Mouse (Mus musculus): ENCODE results near the gene D430042O09Rik.
A peak's percentile ranks its signal among the peaks of the same experiment; 100 is the strongest.

Gene D430042O09Rik

GRCm38 (mm10) chr7:125872874-125873273 lies 165.2 kb downstream of the D430042O09Rik start:
- no peak for DNase-seq (ENCODE audit: low spot score)

- no peak for DNase-seq (ENCODE audit: low spot score)
These were observed 166.3 kb downstream of the D430042O09Rik start for GRCm38 (mm10) chr7:125873971-125874495.

- no peak for DNase-seq (ENCODE audit: low spot score)
These were observed 170.4 kb downstream of the D430042O09Rik start for GRCm38 (mm10) chr7:125878040-125878439.

- DNase-seq (ENCODE audit: low spot score), result no peak
These were observed 175.5 kb downstream of the D430042O09Rik start for GRCm38 (mm10) chr7:125883232-125883631.

GRCm38 (mm10) chr7:125886116-125886680 lies 178.5 kb downstream of the D430042O09Rik start:
- no peak for DNase-seq (ENCODE audit: low spot score)

GRCm38 (mm10) chr7:125887124-125887523 lies 179.4 kb downstream of the D430042O09Rik start:
- DNase-seq (ENCODE audit: low spot score), result no peak

GRCm38 (mm10) chr7:125887761-125888160 lies 180.1 kb downstream of the D430042O09Rik start:
- no peak for DNase-seq (ENCODE audit: low spot score)

- DNase-seq (ENCODE audit: low spot score), result peak; percentile 71
These were observed 180.7 kb downstream of the D430042O09Rik start for GRCm38 (mm10) chr7:125888373-125888772.

GRCm38 (mm10) chr7:125893621-125894020 lies 185.9 kb downstream of the D430042O09Rik start:
- no peak for DNase-seq (ENCODE audit: low spot score)

GRCm38 (mm10) chr7:125897059-125897458 lies 189.4 kb downstream of the D430042O09Rik start:
- no peak for DNase-seq (ENCODE audit: low spot score)

GRCm38 (mm10) chr7:125899036-125899435 lies 191.3 kb downstream of the D430042O09Rik start:
- DNase-seq (ENCODE audit: low spot score), result peak; percentile 18

- no peak for DNase-seq (ENCODE audit: low spot score)
These were observed 192.2 kb downstream of the D430042O09Rik start for GRCm38 (mm10) chr7:125899916-125900315.

GRCm38 (mm10) chr7:125900386-125901161 lies 192.9 kb downstream of the D430042O09Rik start:
- no peak for DNase-seq (ENCODE audit: low spot score)

GRCm38 (mm10) chr7:125920801-125921200 lies 213.1 kb downstream of the D430042O09Rik start:
- no peak for DNase-seq (ENCODE audit: low spot score)

- no peak for DNase-seq (ENCODE audit: low spot score)
These were observed 216.4 kb downstream of the D430042O09Rik start for GRCm38 (mm10) chr7:125924044-125924443.
